Mouse (Mus musculus) bone marrow, adult 2 months (tissue): Measurements from ENCODE around the gene Alkbh2. TPM values are rescaled to one million over a fixed set of nuclear protein-coding genes. Genes with fewer than 3 reads are reported as not detected.
A peak's percentile ranks its signal among the peaks of the same experiment; 100 is the strongest.

Source experiments
- H3K27ac ChIP-seq: fragments of 200-500 bp; 2 replicates; pipeline ENCODE4 v1.5.1; 2012; ENCODE audit warnings: low read depth, mild to moderate bottlenecking, control low read depth, inconsistent platforms, low read length; ENCODE audit not compliant: control insufficient read depth, poor library complexity, insufficient read depth
- H3K4me1 ChIP-seq: fragments of 200-500 bp; 2 replicates; pipeline ENCODE4 v1.6.1; 2011; ENCODE audit warnings: low read length; ENCODE audit not compliant: control insufficient read depth, insufficient read depth
- H3K4me3 ChIP-seq: fragments of 200-500 bp; replicated peaks from 2 replicates; pipeline ENCODE3; 2011; ENCODE audit warnings: mild to moderate bottlenecking, low read depth, low read length, control low read depth; ENCODE audit not compliant: control insufficient read depth
- CTCF ChIP-seq: fragments of 200-500 bp; IDR thresholded peaks from 2 replicates; pipeline ENCODE4 v1.5.1; 2011; ENCODE audit warnings: low read length, control low read depth; ENCODE audit not compliant: control insufficient read depth, insufficient read depth
- POLR2A ChIP-seq: fragments of 200-500 bp; IDR thresholded peaks from 2 replicates; pipeline ENCODE4 v1.6.1; 2011; ENCODE audit warnings: low read depth, mild to moderate bottlenecking, control low read depth, low read length, borderline replicate concordance; ENCODE audit not compliant: control insufficient read depth
- WGBS: fragments of 180-500 bp; shearing (Covaris S2); methylation state at CpG from one replicate; pipeline ENCODE4 v1.1.7; 2018; 5-methylcytosine and 5-hydroxymethylcytosine counted together
- polyA plus RNA-seq: library from polyadenylated mRNA; stranded (reverse); fragments of >200 nt; gene quantifications from 2 replicates; pipeline ENCODE4 v1.2.4, GENCODE M21; 2011; ENCODE audit warnings: low replicate concordance; ENCODE audit not compliant: missing spikeins, insufficient read depth, insufficient read length

Alkbh2 gene
- polyA plus RNA-seq, 1 experiment = 8.0 TPM

DNA sequence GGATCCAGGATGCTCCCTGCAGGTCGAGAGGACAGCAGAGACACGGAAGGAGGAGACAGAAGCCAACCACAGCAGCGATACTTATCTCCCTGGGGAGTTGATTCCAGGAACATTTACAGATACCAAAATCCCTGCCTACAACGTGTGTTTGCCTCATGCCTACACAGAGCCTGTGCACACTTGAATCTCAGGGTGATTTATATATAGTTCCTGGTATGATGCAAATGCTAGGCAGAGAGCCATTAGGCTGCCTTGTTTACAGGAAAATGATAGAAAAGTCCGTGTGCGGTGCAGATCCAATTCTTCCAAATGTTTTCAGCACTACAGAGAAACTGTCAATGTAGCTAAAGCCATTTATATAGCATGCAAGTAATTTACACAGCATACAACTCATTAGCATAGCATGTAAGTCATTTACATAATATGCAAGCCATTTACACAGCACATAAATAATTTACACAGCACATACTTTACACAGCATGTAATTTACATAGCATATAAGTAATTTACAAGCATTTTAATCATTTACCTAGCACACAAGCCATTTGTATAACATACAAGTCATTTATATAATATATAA lies 35.2 kb upstream of the Alkbh2 start:
- Histone ChIP-seq H3K4me3 (no peak overlapping the region), H3K27ac (no peak overlapping the region), H3K4me1 (no peaks in the 10 kb centered on the region)
- TF ChIP-seq POLR2A (no peak), CTCF (no peak)
- 57% methylated on average over 6 of the region's 6 CpGs for WGBS

DNA sequence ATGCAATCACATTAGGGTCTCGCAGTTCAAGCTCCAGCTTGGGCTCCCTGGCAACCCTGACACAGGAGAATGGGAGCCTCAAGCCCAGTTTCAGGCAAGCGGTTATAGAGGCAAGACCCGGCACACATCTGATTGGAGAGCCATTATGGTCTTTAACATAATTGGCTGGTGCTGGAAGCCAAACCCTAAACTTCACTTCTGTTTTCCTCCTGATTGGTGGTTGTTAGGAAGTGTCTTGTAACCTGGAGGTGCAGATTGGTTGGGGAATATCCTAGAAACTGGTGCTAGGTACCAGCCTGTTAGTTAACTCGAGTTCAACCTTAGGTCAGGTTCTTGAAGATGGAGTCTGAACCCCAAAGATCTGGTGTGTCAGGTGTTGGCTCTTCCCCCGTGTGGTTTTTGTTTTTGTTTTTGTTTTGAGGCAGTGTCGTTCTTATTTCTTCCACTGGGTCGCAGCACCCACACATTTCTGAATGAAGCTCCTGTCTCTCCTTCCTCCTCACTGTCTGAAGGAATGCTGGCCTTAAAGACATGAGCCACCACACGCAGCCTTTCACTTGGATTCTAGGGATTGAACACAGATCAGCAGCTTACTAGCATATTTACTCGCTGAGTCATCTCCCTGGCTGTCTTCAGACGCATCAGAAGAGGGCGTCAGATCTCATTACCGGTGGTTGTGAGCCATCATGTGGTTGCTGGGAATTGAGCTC lies 34.2 kb upstream of the Alkbh2 start:
- H3K4me3 ChIP-seq = no peak overlapping the region
- WGBS = 45% methylated on average over 12 of the region's 12 CpGs
- H3K27ac ChIP-seq = no peak overlapping the region
- no peaks in the 10 kb centered on the region for H3K4me1 ChIP-seq
- no peak for TF ChIP-seq CTCF
- TF ChIP-seq POLR2A = no peak

DNA sequence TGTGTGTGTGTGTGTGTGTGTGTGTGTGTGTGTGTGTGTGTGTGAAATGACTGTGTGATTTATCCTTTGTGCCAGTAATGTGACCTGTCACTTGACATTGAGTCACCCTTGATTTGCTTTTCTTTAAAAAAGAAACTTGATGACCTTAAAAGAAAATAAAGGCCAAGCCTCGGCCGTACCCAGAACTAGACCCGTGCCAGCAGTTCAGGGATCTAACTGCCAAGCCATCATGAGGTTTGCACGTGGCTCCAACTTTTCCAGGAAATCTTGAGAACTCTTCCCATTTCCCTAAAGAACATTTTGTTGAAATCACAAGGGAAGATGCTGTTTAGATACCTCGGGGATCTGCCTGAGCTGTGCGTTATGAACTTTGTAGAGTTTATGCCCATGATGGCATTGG lies 33.4 kb upstream of the Alkbh2 start:
- no peak overlapping the region for H3K27ac ChIP-seq
- no peaks in the 10 kb centered on the region for H3K4me1 ChIP-seq
- 80% methylated on average over 6 of the region's 6 CpGs for WGBS
- TF ChIP-seq CTCF = no peak
- H3K4me3 ChIP-seq = no peak overlapping the region

DNA sequence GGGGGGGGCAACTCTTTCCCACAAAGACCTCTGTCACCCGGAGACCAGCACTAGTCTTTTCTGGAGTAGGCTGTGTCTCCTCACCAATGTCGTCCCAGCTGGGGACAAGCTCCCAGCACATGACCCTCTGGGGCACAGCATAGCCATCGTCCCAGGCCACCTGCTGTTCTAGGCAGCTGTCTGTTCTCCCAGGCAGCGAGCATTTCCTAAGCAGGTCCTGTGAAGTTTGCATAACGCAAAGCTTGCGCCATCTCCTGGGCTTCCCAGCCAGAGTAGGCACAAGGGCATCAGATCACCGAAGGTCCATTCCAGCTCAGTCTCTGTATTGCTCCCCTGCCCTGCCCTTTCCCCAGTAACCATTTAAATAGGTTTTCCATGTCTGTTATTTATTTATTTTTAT lies 29.2 kb upstream of the Alkbh2 start:
- no peak overlapping the region for H3K27ac ChIP-seq
- no peak overlapping the region for H3K4me3 ChIP-seq
- 47% methylated on average over 7 of the region's 7 CpGs for WGBS
- no peaks in the 10 kb centered on the region for H3K4me1 ChIP-seq
- no peak for TF ChIP-seq CTCF
- no peak for TF ChIP-seq POLR2A

DNA sequence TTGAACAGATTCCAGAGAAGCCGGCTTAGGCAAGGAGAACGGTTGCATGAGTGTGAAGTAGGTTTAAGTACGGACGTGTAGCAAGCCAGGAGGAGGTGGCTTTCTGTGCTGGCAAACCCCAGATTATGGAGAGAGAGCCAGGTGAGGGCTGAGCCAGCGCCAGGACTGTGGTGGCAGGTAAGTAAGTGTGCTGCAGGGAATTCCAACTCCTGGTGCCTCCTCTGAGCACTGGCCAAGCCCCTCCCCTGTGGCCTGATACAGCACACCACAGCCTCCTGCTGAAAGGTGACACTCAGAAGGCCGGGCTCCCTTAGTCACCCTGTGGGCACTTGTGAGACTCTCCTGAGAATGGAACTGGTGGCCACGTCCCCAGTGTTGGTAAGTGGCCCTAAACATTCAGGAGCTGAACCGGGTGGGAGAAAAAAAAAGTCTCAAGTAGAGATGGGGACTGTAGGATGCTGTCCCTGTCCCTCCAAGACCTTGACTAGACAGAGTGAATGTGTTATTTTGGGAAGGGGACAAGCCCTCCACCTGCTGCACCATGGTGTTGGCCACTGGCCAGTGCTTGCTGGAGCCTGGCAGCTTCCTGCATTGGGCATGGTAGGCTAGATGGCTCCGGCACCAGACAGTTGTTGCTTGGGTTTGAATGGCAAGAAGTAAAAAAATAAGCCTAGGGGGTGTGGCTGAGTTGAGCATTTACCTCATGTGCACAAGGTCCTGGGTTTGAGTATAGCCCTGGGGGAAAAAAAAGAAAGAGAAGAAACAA lies 27.3 kb upstream of the Alkbh2 start:
- no peak for TF ChIP-seq POLR2A
- Histone ChIP-seq H3K27ac (no peak overlapping the region), H3K4me1 (no peaks in the 10 kb centered on the region), H3K4me3 (no peak overlapping the region)
- WGBS = 56% methylated on average over 9 of the region's 9 CpGs

DNA sequence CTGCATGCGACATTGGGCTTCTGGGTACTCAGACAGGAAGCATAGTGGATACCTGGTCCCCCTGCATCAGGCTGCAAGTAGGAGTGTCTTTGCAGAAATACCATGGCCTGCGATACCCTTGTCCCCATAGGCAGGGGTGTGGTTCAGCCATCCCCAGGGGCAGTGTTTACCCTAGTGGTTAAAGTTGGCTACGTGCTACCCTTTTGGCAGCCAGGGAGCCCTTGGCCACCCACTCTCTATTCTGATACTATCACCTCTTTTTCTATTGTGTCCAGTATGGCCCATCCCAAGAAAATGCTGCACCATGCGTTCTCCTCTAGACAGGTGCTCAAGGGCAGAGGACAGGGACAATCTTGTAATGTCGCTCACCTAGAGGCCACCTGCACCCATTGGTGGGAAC lies 26.7 kb upstream of the Alkbh2 start:
- no peaks in the 10 kb centered on the region for H3K4me1 ChIP-seq
- TF ChIP-seq CTCF = no peak
- TF ChIP-seq POLR2A = no peak
- 82% methylated on average over 5 of the region's 5 CpGs for WGBS
- H3K27ac ChIP-seq = no peak overlapping the region
- no peak overlapping the region for H3K4me3 ChIP-seq

DNA sequence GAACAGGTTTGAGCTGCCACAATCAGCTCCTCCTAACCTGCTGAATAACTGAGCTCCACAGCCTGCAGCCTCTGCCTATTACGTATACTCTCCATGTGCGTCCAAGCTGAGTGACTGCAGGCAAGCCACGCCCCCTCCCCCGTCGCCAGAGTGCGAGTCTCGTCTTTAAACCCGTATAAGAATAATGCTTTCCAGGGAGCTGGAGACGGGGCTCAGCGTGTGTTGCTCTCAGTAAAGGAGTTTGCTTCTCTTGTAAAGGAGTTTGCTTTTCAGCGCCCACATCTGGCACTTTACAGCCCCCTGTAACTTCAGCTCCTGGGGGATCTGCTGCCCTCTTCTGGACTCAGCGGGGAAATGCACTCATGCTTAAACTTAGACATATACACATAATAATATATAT lies 25.5 kb upstream of the Alkbh2 start:
- no peaks in the 10 kb centered on the region for H3K4me1 ChIP-seq
- 0 out of 2 replicates have a peak, but pooled peaks have one; percentile 34 for TF ChIP-seq CTCF
- no peak for TF ChIP-seq POLR2A
- WGBS = 34% methylated on average over 12 of the region's 12 CpGs
- no peak overlapping the region for H3K27ac ChIP-seq
- no peak overlapping the region for H3K4me3 ChIP-seq

DNA sequence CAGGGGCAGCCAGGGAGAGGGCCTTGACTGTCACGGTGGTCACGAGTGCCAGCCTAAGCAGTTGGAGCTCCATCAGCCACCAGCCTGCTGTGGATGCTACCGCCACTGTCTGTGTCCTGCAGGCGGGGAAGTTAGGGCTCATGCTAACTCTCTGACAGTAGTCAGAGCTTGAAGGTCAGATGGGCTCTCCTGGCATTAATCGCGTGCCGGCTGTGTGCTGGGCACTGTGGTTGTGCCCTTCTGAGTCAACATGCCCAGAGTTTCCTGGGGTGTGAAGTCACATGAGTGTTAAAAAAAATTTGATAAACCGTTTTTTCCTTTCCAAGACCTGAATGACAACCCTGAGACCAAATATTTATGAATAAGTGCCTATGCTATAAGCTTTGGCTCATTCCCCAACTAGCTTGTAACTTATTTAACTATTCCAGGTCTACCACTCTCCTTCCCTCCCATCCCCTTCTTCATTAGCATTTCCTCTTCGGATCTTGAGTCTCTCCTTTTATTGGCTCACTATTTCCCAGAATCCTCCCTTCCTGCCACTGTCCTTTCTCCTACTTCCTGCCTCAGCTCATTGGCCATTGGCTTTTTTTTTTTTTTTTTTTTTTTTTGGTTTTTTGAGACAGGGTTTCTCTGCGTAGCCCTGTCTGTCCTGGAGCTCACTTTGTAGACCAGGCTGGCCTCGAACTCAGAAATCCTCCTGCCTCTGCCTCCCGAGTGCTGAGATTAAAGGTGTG lies 24.5 kb upstream of the Alkbh2 start:
- H3K4me3 ChIP-seq = no peak overlapping the region
- TF ChIP-seq POLR2A (no peak), CTCF (no peak)
- H3K4me1 ChIP-seq = no peaks in the 10 kb centered on the region; the same call in 1 of the 2 replicates
- WGBS = 67% methylated on average over 12 of the region's 12 CpGs
- H3K27ac ChIP-seq = no peak overlapping the region
